Mouse (Mus musculus) embryonic facial prominence, embryonic 13.5 days (tissue): ENCODE measurements around the gene Rd3. TPM values are rescaled to one million over a fixed set of nuclear protein-coding genes. Genes with fewer than 3 reads are reported as not detected.
A peak's percentile ranks its signal among the peaks of the same experiment; 100 is the strongest.

Experiments used
- ATAC-seq: fragments of 200-750 bp; cut with Nextera tagmentation; 2 replicates; pipeline ENCODE4 v1.8.0; 2017; ENCODE audit warnings: low read depth; ENCODE audit not compliant: insufficient number of reproducible peaks, insufficient read depth, low FRiP score, low TSS enrichment
- H3K27ac ChIP-seq: fragments of 300-500 bp; sonication (generic); 2 replicates; pipeline ENCODE4 v1.5.1; 2015; ENCODE audit warnings: moderate library complexity, mild to moderate bottlenecking, inconsistent platforms
- H3K27me3 ChIP-seq: fragments of 300-500 bp; sonication (generic); 2 replicates; pipeline ENCODE4 v1.6.1; 2015; ENCODE audit warnings: mild to moderate bottlenecking, inconsistent platforms
- H3K36me3 ChIP-seq: fragments of 300-500 bp; sonication (generic); 2 replicates; pipeline ENCODE4 v1.6.1; 2015; ENCODE audit warnings: mild to moderate bottlenecking, inconsistent platforms
- H3K4me1 ChIP-seq: fragments of 300-500 bp; sonication (generic); 2 replicates; pipeline ENCODE4 v1.6.1; 2015; ENCODE audit warnings: inconsistent platforms
- H3K4me2 ChIP-seq: fragments of 300-500 bp; sonication (generic); 2 replicates; pipeline ENCODE4 v1.6.1; 2015; ENCODE audit warnings: moderate library complexity, mild to moderate bottlenecking, inconsistent platforms
- H3K4me3 ChIP-seq: fragments of 300-500 bp; sonication (generic); 2 replicates; pipeline ENCODE4 v1.5.1; 2015; ENCODE audit warnings: mild to moderate bottlenecking, inconsistent platforms
- H3K9ac ChIP-seq: fragments of 300-500 bp; sonication (generic); 2 replicates; pipeline ENCODE4 v1.6.1; 2015; ENCODE audit warnings: mild to moderate bottlenecking, inconsistent platforms
- H3K9me3 ChIP-seq: fragments of 300-500 bp; sonication (generic); 2 replicates; pipeline ENCODE4 v1.6.1; 2016; ENCODE audit warnings: inconsistent platforms
- WGBS: fragments of 180-500 bp; shearing (Covaris S2); methylation state at CpG from one replicate; pipeline ENCODE4 v1.1.7; 2015; ENCODE audit warnings: mixed read lengths; 5-methylcytosine and 5-hydroxymethylcytosine counted together
- polyA plus RNA-seq: library from polyadenylated mRNA; unstranded; fragments of >200 nt; fragmentation: Nextera tagmentation; extraction: Ambion mirVana; gene quantifications from 2 replicates; pipeline ENCODE4 v1.2.1, GENCODE M21; 2015

Rd3 gene
- polyA plus RNA-seq, 1 experiment from 2014 or later, result 1.7 TPM

GRCm38 (mm10) chr1:191946835-191947234 lies 30.3 kb upstream of the Rd3 start:
- Histone ChIP-seq H3K27me3 (no peaks in the 10 kb centered on the region), H3K9ac (no peak overlapping the region), H3K4me1 (no peaks in the 10 kb centered on the region), H3K9me3 (no peaks in the 10 kb centered on the region), H3K27ac (no peak overlapping the region), H3K36me3 (no peaks in the 10 kb centered on the region), H3K4me2 (no peak overlapping the region), H3K4me3 (no peak overlapping the region)
- 82% methylated on average over 2 of the region's 2 CpGs for WGBS
- no peak for ATAC-seq

- Histone ChIP-seq H3K4me1 (no peaks in the 10 kb centered on the region), H3K27me3 (no peaks in the 10 kb centered on the region), H3K9me3 (no peaks in the 10 kb centered on the region), H3K27ac (no peak overlapping the region), H3K36me3 (no peaks in the 10 kb centered on the region), H3K9ac (no peak overlapping the region), H3K4me2 (no peak overlapping the region), H3K4me3 (no peak overlapping the region)
- ATAC-seq, result no peak
- WGBS, result 74% methylated on average over 8 of the region's 8 CpGs
Measured at GRCm38 (mm10) chr1:191947796-191948195, 29.4 kb upstream of the Rd3 start.

- no peak for ATAC-seq
- Histone ChIP-seq H3K27me3 (no peaks in the 10 kb centered on the region), H3K36me3 (no peaks in the 10 kb centered on the region), H3K4me2 (no peak overlapping the region), H3K4me3 (no peak overlapping the region), H3K4me1 (no peaks in the 10 kb centered on the region), H3K9me3 (no peaks in the 10 kb centered on the region), H3K27ac (no peak overlapping the region), H3K9ac (no peak overlapping the region)
- 80% methylated on average over 8 of the region's 8 CpGs for WGBS
Measured at GRCm38 (mm10) chr1:191948600-191948999, 28.6 kb upstream of the Rd3 start.

- Histone ChIP-seq H3K36me3 (no peaks in the 10 kb centered on the region), H3K9ac (no peak overlapping the region), H3K4me2 (no peak overlapping the region), H3K4me1 (no peaks in the 10 kb centered on the region), H3K27me3 (no peaks in the 10 kb centered on the region), H3K27ac (no peak overlapping the region), H3K9me3 (no peaks in the 10 kb centered on the region), H3K4me3 (no peak overlapping the region)
- 61% methylated on average over 2 of the region's 2 CpGs for WGBS
- no peak for ATAC-seq
Measured at GRCm38 (mm10) chr1:191950611-191951010, 26.6 kb upstream of the Rd3 start.

GRCm38 (mm10) chr1:191952733-191953335 lies 24.3 kb upstream of the Rd3 start:
- Histone ChIP-seq H3K36me3 (no peaks in the 10 kb centered on the region), H3K9me3 (no peaks in the 10 kb centered on the region), H3K4me1 (no peaks in the 10 kb centered on the region), H3K4me3 (no peak overlapping the region), H3K9ac (no peak overlapping the region), H3K4me2 (no peak overlapping the region), H3K27ac (no peak overlapping the region), H3K27me3 (no peaks in the 10 kb centered on the region)
- WGBS, result 91% methylated on average over 11 of the region's 11 CpGs
- no peak for ATAC-seq

GRCm38 (mm10) chr1:191955101-191955500 lies 22.1 kb upstream of the Rd3 start:
- no peaks in the 10 kb centered on the region for H3K4me1 ChIP-seq
- H3K27me3 ChIP-seq, result no peaks in the 10 kb centered on the region
- H3K4me3 ChIP-seq, result no peak overlapping the region
- no peak for ATAC-seq
- no peaks in the 10 kb centered on the region for H3K9me3 ChIP-seq
- no peak overlapping the region for H3K4me2 ChIP-seq
- no peak overlapping the region for H3K27ac ChIP-seq
- H3K9ac ChIP-seq, result no peak overlapping the region
- H3K36me3 ChIP-seq, result no peaks in the 10 kb centered on the region
- 55% methylated on average over 3 of the region's 3 CpGs for WGBS

- no peak overlapping the region for H3K4me2 ChIP-seq
- peak overlapping the region; percentile 2; the same call in 1 of the 2 replicates for H3K27ac ChIP-seq
- WGBS, result 70% methylated on average over 3 of the region's 3 CpGs
- no peaks in the 10 kb centered on the region for H3K4me1 ChIP-seq
- 0 out of 2 replicates have a peak, but pooled peaks cover 3% of the 10 kb centered on the region for H3K27me3 ChIP-seq
- no peaks in the 10 kb centered on the region for H3K9me3 ChIP-seq
- no peaks in the 10 kb centered on the region for H3K36me3 ChIP-seq
- no peak overlapping the region for H3K4me3 ChIP-seq
- ATAC-seq, result 0 out of 2 replicates have a peak, but pooled peaks have one; percentile 13
- H3K9ac ChIP-seq, result no peak overlapping the region
Measured at GRCm38 (mm10) chr1:191956261-191956660, 20.9 kb upstream of the Rd3 start.

- Histone ChIP-seq H3K9ac (no peak overlapping the region), H3K4me3 (no peak overlapping the region), H3K4me1 (no peaks in the 10 kb centered on the region), H3K36me3 (no peaks in the 10 kb centered on the region), H3K9me3 (no peaks in the 10 kb centered on the region), H3K27me3 (0 out of 2 replicates have a peak, but pooled peaks cover 3% of the 10 kb centered on the region), H3K4me2 (no peak overlapping the region), H3K27ac (no peak overlapping the region)
- 94% methylated on average over 2 of the region's 2 CpGs for WGBS
- no peak for ATAC-seq
Measured at GRCm38 (mm10) chr1:191956871-191957270, 20.3 kb upstream of the Rd3 start.

GRCm38 (mm10) chr1:191957321-191957720 lies 19.8 kb upstream of the Rd3 start:
- ATAC-seq, result no peak
- Histone ChIP-seq H3K36me3 (no peaks in the 10 kb centered on the region), H3K9me3 (no peaks in the 10 kb centered on the region), H3K4me2 (no peak overlapping the region), H3K27ac (no peak overlapping the region), H3K27me3 (0 out of 2 replicates have a peak, but pooled peaks cover 3% of the 10 kb centered on the region), H3K4me1 (no peaks in the 10 kb centered on the region), H3K9ac (no peak overlapping the region), H3K4me3 (no peak overlapping the region)
- WGBS, result 88% methylated on average over 3 of the region's 3 CpGs

GRCm38 (mm10) chr1:191960946-191961345 lies 16.2 kb upstream of the Rd3 start:
- Histone ChIP-seq H3K36me3 (no peaks in the 10 kb centered on the region), H3K27ac (no peak overlapping the region), H3K9ac (no peak overlapping the region), H3K4me1 (peaks cover 9% of the 10 kb centered on the region), H3K9me3 (no peaks in the 10 kb centered on the region), H3K27me3 (0 out of 2 replicates have a peak, but pooled peaks cover 3% of the 10 kb centered on the region), H3K4me3 (no peak overlapping the region), H3K4me2 (no peak overlapping the region)
- WGBS, result 65% methylated on average over 2 of the region's 2 CpGs
- ATAC-seq, result no peak

GRCm38 (mm10) chr1:191963413-191963812 lies 13.8 kb upstream of the Rd3 start:
- WGBS, result 72% methylated on average over 3 of the region's 3 CpGs
- no peaks in the 10 kb centered on the region for H3K9me3 ChIP-seq
- no peak for ATAC-seq

GRCm38 (mm10) chr1:191963948-191964772 lies 13.0 kb upstream of the Rd3 start:
- H3K9ac ChIP-seq, result no peak overlapping the region
- peak; percentile 48; the same call in 1 of the 2 replicates for ATAC-seq
- H3K27ac ChIP-seq, result no peak overlapping the region
- H3K4me1 ChIP-seq, result peaks cover 9% of the 10 kb centered on the region
- H3K9me3 ChIP-seq, result no peaks in the 10 kb centered on the region
- WGBS, result 25% methylated on average over 8 of the region's 8 CpGs
- H3K4me2 ChIP-seq, result no peak overlapping the region
- H3K36me3 ChIP-seq, result no peaks in the 10 kb centered on the region
- 0 out of 2 replicates have a peak, but pooled peaks cover 7% of the 10 kb centered on the region for H3K27me3 ChIP-seq
- no peak overlapping the region for H3K4me3 ChIP-seq

More at GRCm38 (mm10) chr1:191963413-191963812, 13.8 kb upstream of the Rd3 start:
- no peak overlapping the region for H3K27ac ChIP-seq
- no peaks in the 10 kb centered on the region for H3K36me3 ChIP-seq
- H3K4me2 ChIP-seq, result no peak overlapping the region
- H3K9ac ChIP-seq, result no peak overlapping the region
- H3K4me1 ChIP-seq, result peaks cover 9% of the 10 kb centered on the region
- 0 out of 2 replicates have a peak, but pooled peaks cover 7% of the 10 kb centered on the region for H3K27me3 ChIP-seq
- H3K4me3 ChIP-seq, result no peak overlapping the region
